Comparison of ENCODE assay signal across 9 mouse cellular contexts in the genomic region with DNA sequence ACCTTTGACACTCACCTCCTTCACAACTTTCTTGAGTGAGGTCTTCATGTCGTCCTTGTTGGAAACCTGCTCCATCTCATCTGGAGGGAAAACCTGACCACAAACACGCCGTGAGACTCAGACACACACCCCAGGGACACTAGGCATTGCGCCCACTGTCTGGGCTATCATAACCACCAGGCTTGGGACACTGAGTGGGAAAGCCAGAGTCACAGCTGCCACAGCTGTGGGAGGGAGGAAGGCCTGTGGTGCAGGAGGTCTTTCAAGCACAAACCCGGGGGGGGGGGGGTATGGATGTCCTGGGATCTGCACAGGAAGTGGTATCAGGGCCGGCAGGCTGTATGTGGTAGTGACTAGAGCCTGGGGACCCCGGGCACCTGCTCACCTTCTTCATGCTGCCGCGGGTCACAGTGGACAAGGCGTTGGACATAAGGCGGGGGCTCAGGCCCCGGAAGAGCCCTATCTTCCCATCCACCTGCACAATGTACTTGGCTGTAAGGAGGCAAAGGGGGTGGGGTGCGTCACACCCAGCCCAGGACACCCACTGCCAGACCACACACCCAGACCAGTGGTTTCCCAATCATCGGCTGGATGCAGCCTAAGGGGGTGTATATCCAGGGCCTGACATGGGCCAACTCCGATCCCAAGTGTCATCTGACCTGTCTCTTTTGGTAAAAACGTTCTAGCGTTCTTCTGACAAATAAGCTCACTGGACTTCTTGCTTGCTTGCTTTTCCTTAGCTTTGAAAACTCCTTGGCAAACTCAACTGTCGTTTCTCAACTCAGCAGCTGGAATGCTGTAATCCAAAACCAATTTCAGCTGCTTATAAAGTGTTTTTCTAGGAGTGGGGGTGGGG. TPM values are rescaled to one million over a fixed set of nuclear protein-coding genes. Genes with fewer than 3 reads are reported as not detected.
DNase-seq lines count a peak whose midpoint lies in the region; ATAC-seq lines count a peak whose summit lies in the region.
"Had no signal": no experiment of that assay in that cellular context is flagged by ENCODE, and none has a peak within 500 bp of the region (broad histone marks: within the 10 kb centered on the region; RNA-seq: fewer than 3 reads in every experiment).

No protein-coding gene starts in this region.

- no peak overlapping the region for H3K4me3 ChIP-seq in forebrain, embryonic 15.5 days
- H3K4me3 ChIP-seq in forebrain, embryonic 11.5 days (ENCODE audit: low read depth, low read length) = no peak overlapping the region
- H3K4me3 ChIP-seq in neural tube, embryonic 12.5 days = no peak overlapping the region
- no peak overlapping the region for H3K4me3 ChIP-seq in hindbrain, embryonic 16.5 days (ENCODE audit: low read length)
- H3K4me3 ChIP-seq in stomach, embryonic 14.5 days (ENCODE audit: low read depth, low read length) = no peak overlapping the region
- H3K4me3 ChIP-seq: left cerebral cortex, adult 2 months had no signal

- no peak overlapping the region for H3K4me2 ChIP-seq in forebrain, embryonic 15.5 days (replicated peaks)
- no peak overlapping the region for H3K4me2 ChIP-seq in forebrain, embryonic 11.5 days (ENCODE audit: low read depth, low read length, severe bottlenecking)
- no peak overlapping the region for H3K4me2 ChIP-seq in neural tube, embryonic 12.5 days (replicated peaks)
- no peak overlapping the region for H3K4me2 ChIP-seq in hindbrain, embryonic 16.5 days (ENCODE audit: low read length)
- H3K4me2 ChIP-seq in stomach, embryonic 14.5 days (replicated peaks; ENCODE audit: low read depth, low read length) = no peak overlapping the region

- peaks cover 55% of the 10 kb centered on the region for H3K4me1 ChIP-seq in forebrain, embryonic 15.5 days
- H3K4me1 ChIP-seq in forebrain, embryonic 11.5 days (replicated peaks; ENCODE audit: control insufficient read depth, insufficient read depth, low read length) = peaks cover 7% of the 10 kb centered on the region
- peaks cover 22% of the 10 kb centered on the region for H3K4me1 ChIP-seq in neural tube, embryonic 12.5 days
- peaks cover 34% of the 10 kb centered on the region for H3K4me1 ChIP-seq in hindbrain, embryonic 16.5 days (ENCODE audit: control insufficient read depth, insufficient read depth, low read depth, low read length)
- peaks cover 26% of the 10 kb centered on the region for H3K4me1 ChIP-seq in stomach, embryonic 14.5 days (ENCODE audit: control insufficient read depth, insufficient read depth, low read length)

- H3K27ac ChIP-seq in forebrain, embryonic 15.5 days (replicated peaks) = 0 out of 2 replicates have a peak overlapping the region, but pooled peaks have one; percentile 76
- H3K27ac ChIP-seq in forebrain, embryonic 11.5 days (ENCODE audit: low read depth, low read length) = no peak overlapping the region
- H3K27ac ChIP-seq in neural tube, embryonic 12.5 days = no peak overlapping the region
- 0 out of 2 replicates have a peak overlapping the region, but pooled peaks have one; percentile 20 for H3K27ac ChIP-seq in hindbrain, embryonic 16.5 days (ENCODE audit: low read depth, low read length)
- H3K27ac ChIP-seq in stomach, embryonic 14.5 days (ENCODE audit: low read length) = peak overlapping the region; percentile 88

- H3K9me3 ChIP-seq in forebrain, embryonic 15.5 days = no peaks in the 10 kb centered on the region
- no peaks in the 10 kb centered on the region for H3K9me3 ChIP-seq in forebrain, embryonic 11.5 days (ENCODE audit: control insufficient read depth, low read length)
- H3K9me3 ChIP-seq in neural tube, embryonic 12.5 days = no peaks in the 10 kb centered on the region
- H3K9me3 ChIP-seq in hindbrain, embryonic 16.5 days (ENCODE audit: control insufficient read depth, low read length) = no peaks in the 10 kb centered on the region
- H3K9me3 ChIP-seq in stomach, embryonic 14.5 days (ENCODE audit: control insufficient read depth, low read depth, low read length) = no peaks in the 10 kb centered on the region

- ATAC-seq in forebrain, embryonic 15.5 days (replicated peaks) = no peak
- no peak for ATAC-seq in forebrain, embryonic 11.5 days (replicated peaks; ENCODE audit: low FRiP score)
- no peak for ATAC-seq in neural tube, embryonic 12.5 days (ENCODE audit: low FRiP score, low read depth)
- ATAC-seq in hindbrain, embryonic 16.5 days = no peak
- no peak for ATAC-seq in stomach, embryonic 14.5 days (ENCODE audit: insufficient number of reproducible peaks, insufficient read depth, low FRiP score, low read depth)

- no peak for DNase-seq in forebrain, embryonic 11.5 days (ENCODE audit: low spot score)
- DNase-seq in neural tube, embryonic 10.5 days (ENCODE audit: extremely low spot score, low spot score) = no peak
- no peak for DNase-seq in embryo, embryonic 10 days (ENCODE audit: low spot score)
- no peak for DNase-seq in testis, postnatal 14 days (ENCODE audit: low spot score)

- peaks cover 63% of the 10 kb centered on the region for H3K36me3 ChIP-seq in forebrain, embryonic 15.5 days
- H3K36me3 ChIP-seq in forebrain, embryonic 11.5 days (ENCODE audit: control insufficient read depth, insufficient read depth, low read length) = peaks cover 16% of the 10 kb centered on the region; the same call in 1 of the 2 replicates
- peaks cover 71% of the 10 kb centered on the region for H3K36me3 ChIP-seq in neural tube, embryonic 12.5 days
- peaks cover 38% of the 10 kb centered on the region for H3K36me3 ChIP-seq in hindbrain, embryonic 16.5 days (ENCODE audit: control insufficient read depth, insufficient read depth, low read length)
- peaks cover 58% of the 10 kb centered on the region for H3K36me3 ChIP-seq in stomach, embryonic 14.5 days (ENCODE audit: control insufficient read depth, insufficient read depth, low read length)

- H3K27me3 ChIP-seq in forebrain, embryonic 15.5 days = no peaks in the 10 kb centered on the region
- no peaks in the 10 kb centered on the region for H3K27me3 ChIP-seq in forebrain, embryonic 11.5 days (ENCODE audit: control insufficient read depth, insufficient read depth, low read length)
- no peaks in the 10 kb centered on the region for H3K27me3 ChIP-seq in neural tube, embryonic 12.5 days (replicated peaks)
- no peaks in the 10 kb centered on the region for H3K27me3 ChIP-seq in hindbrain, embryonic 16.5 days (replicated peaks; ENCODE audit: control insufficient read depth, insufficient read depth, low read length)
- no peaks in the 10 kb centered on the region for H3K27me3 ChIP-seq in stomach, embryonic 14.5 days (ENCODE audit: control insufficient read depth, insufficient read depth, low read length)

- no peak overlapping the region for H3K9ac ChIP-seq in forebrain, embryonic 15.5 days (replicated peaks)
- no peak overlapping the region for H3K9ac ChIP-seq in forebrain, embryonic 11.5 days (ENCODE audit: low read length)
- H3K9ac ChIP-seq in neural tube, embryonic 12.5 days = 0 out of 2 replicates have a peak overlapping the region, but pooled peaks have one; percentile 29
- H3K9ac ChIP-seq in hindbrain, embryonic 16.5 days (ENCODE audit: low read depth, low read length) = peak overlapping the region; percentile 41; the same call in 1 of the 2 replicates
- H3K9ac ChIP-seq in stomach, embryonic 14.5 days (replicated peaks; ENCODE audit: low read depth, low read length) = no peak overlapping the region

- WGBS in forebrain, embryonic 15.5 days = 84% methylated on average over 18 of the region's 18 CpGs
- WGBS in forebrain, embryonic 11.5 days = 84% methylated on average over 18 of the region's 18 CpGs
- WGBS in neural tube, embryonic 12.5 days = 87% methylated on average over 18 of the region's 18 CpGs
- 83% methylated on average over 17 of the region's 18 CpGs for WGBS in hindbrain, embryonic 16.5 days
- 74% methylated on average over 18 of the region's 18 CpGs for WGBS in stomach, embryonic 14.5 days

RNA-seq across cellular contexts. Expression of gene Mtch1, which starts 7.1 kb away (rescaled TPM):
- polyA plus RNA-seq in forebrain, embryonic 15.5 days (2015; fragmentation: Nextera tagmentation; extraction: Ambion mirVana) = 432 and 464 TPM in 2 replicates
- 332 and 420 TPM in 2 replicates for polyA plus RNA-seq in forebrain, embryonic 11.5 days (2014; fragmentation: Nextera tagmentation; extraction: Ambion mirVana)
- polyA plus RNA-seq in neural tube, embryonic 12.5 days (2016; fragmentation: Nextera tagmentation; extraction: Ambion mirVana) = 468 and 479 TPM in 2 replicates
- polyA plus RNA-seq in hindbrain, embryonic 16.5 days (2015; fragmentation: Nextera tagmentation; extraction: Ambion mirVana) = 328 and 463 TPM in 2 replicates
- polyA plus RNA-seq in stomach, embryonic 14.5 days (2014; fragmentation: Nextera tagmentation; extraction: Ambion mirVana) = 287 and 333 TPM in 2 replicates

RNA-seq across cellular contexts. Expression of gene Fgd2, which starts 20.1 kb away (rescaled TPM):
- 5.5 and 6.0 TPM in 2 replicates for polyA plus RNA-seq in forebrain, embryonic 15.5 days (2015; fragmentation: Nextera tagmentation; extraction: Ambion mirVana)
- polyA plus RNA-seq in forebrain, embryonic 11.5 days (2014; fragmentation: Nextera tagmentation; extraction: Ambion mirVana) = 2.4 TPM in 2 replicates
- 3.7 and 4.2 TPM in 2 replicates for polyA plus RNA-seq in neural tube, embryonic 12.5 days (2016; fragmentation: Nextera tagmentation; extraction: Ambion mirVana)
- 6.5 and 9.1 TPM in 2 replicates for polyA plus RNA-seq in hindbrain, embryonic 16.5 days (2015; fragmentation: Nextera tagmentation; extraction: Ambion mirVana)
- 8.4 and 11.5 TPM in 2 replicates for polyA plus RNA-seq in stomach, embryonic 14.5 days (2014; fragmentation: Nextera tagmentation; extraction: Ambion mirVana)

RNA-seq across cellular contexts. Expression of gene Pi16, which starts 23.2 kb away (rescaled TPM):
- polyA plus RNA-seq in forebrain, embryonic 15.5 days (2015; fragmentation: Nextera tagmentation; extraction: Ambion mirVana) = 1.4 and 1.8 TPM in 2 replicates
- 0.59 and 0.72 TPM in 2 replicates for polyA plus RNA-seq in forebrain, embryonic 11.5 days (2014; fragmentation: Nextera tagmentation; extraction: Ambion mirVana)
- polyA plus RNA-seq in neural tube, embryonic 12.5 days (2016; fragmentation: Nextera tagmentation; extraction: Ambion mirVana) = 1.2 and 1.3 TPM in 2 replicates
- 2.0 and 2.4 TPM in 2 replicates for polyA plus RNA-seq in hindbrain, embryonic 16.5 days (2015; fragmentation: Nextera tagmentation; extraction: Ambion mirVana)
- polyA plus RNA-seq in stomach, embryonic 14.5 days (2014; fragmentation: Nextera tagmentation; extraction: Ambion mirVana) = 0.13 and 0.41 TPM in 2 replicates

Comparison
In these comparisons a context has a peak if more than half of its experiments do, and no peak if none do; other contexts are left out.
1. H3K27ac ChIP-seq: peak in forebrain, embryonic 15.5 days (single experiment), hindbrain, embryonic 16.5 days (single experiment) and stomach, embryonic 14.5 days (single experiment); none in forebrain, embryonic 11.5 days (single experiment) and neural tube, embryonic 12.5 days (single experiment).
2. H3K9ac ChIP-seq: peak in neural tube, embryonic 12.5 days (single experiment) and hindbrain, embryonic 16.5 days (single experiment); none in forebrain, embryonic 15.5 days (single experiment), forebrain, embryonic 11.5 days (single experiment) and stomach, embryonic 14.5 days (single experiment).